Mouse (Mus musculus): ENCODE data around the gene Dnpep. TPM values are rescaled to one million over a fixed set of nuclear protein-coding genes. Genes with fewer than 3 reads are reported as not detected.

The Dnpep gene
- total and polyA plus RNA-seq, 3 experiments = 35.0 to 73.8 (median 50.4) TPM

DNA sequence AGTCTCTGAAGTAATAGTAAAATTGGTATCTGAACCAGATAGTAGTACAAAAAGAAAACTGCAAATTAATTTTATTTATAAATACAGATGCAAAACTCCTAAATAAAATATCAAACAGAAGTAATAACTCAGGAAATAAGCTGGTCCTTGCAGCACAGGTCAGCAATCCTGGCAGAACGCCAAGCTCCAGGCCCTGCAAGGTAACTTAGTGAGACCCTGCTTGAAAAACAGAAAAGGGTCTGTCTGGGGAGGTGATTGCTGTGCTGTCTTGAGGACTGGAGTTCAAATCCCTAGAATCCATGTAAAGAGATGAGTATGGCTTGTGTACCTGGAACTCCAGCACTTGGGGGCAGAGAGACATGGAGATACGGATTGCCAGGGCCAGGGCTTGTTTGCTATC lies 13.1 kb downstream of the Dnpep start:
- Histone ChIP-seq H3K4me2 (ENCODE audit: insufficient read depth, low read depth, poor library complexity, severe bottlenecking) (no peak overlapping the region), H3K4me3 (replicated peaks in 1 of 3; ENCODE audit: low read depth in 2 of 3, low read length in 2 of 3, poor library complexity in 1 of 3) (no peak overlapping the region), H3K36me3 (replicated peaks in 1 of 2; ENCODE audit: control insufficient read depth in 1 of 2, insufficient read depth in 1 of 2, low read length in 1 of 2) (peaks cover 15 to 22% of the 10 kb centered on the region in 2 experiments), H3K79me2 (replicated peaks; ENCODE audit: control insufficient read depth, extremely low read depth, insufficient read depth, poor library complexity, severe bottlenecking) (no peaks in the 10 kb centered on the region), H3K9ac (ENCODE audit: insufficient read depth, low read depth) (no peak overlapping the region), H3K4me1 (ENCODE audit: control insufficient read depth in 1 of 2, insufficient read depth in 2 of 2) (peaks cover 4 to 5% of the 10 kb centered on the region in 2 experiments; a peak in 2 of 4 replicates), H3K27ac (ENCODE audit: insufficient read depth, low read depth) (no peak overlapping the region), H3K27me3 (replicated peaks) (no peaks in the 10 kb centered on the region), H3K9me3 (replicated peaks; ENCODE audit: low read length) (no peaks in the 10 kb centered on the region)
- no peak for DNase-seq (ENCODE audit: extremely low read depth)
- in situ Hi-C loops (cut with MboI; ENCODE audit: low pct_ligation_motif_present, low pct_unique_long_range_greater_than_20kb, low sequenced_read_pairs) = no loop called here
- dilution Hi-C loops (cut with MboI; ENCODE audit: extremely low pct_ligation_motif_present, extremely low pct_unique_long_range_greater_than_20kb, low sequenced_read_pairs) = no loop called here
- TF ChIP-seq MXI1 (IDR thresholded peaks at IDR 0.05; ENCODE audit: low read depth, low read length) (no peak), MAZ (IDR thresholded peaks at IDR 0.05; ENCODE audit: low read depth, low read length) (no peak), NRF1 (IDR thresholded peaks at IDR 0.05; ENCODE audit: low read depth, low read length) (no peak), JUN (IDR thresholded peaks at IDR 0.05; ENCODE audit: insufficient read depth, low read depth, low read length) (no peak), IRF4 (IDR thresholded peaks at IDR 0.05; ENCODE audit: low read depth, low read length) (no peak), RCOR1 (conservative IDR thresholded peaks at IDR 0.05; ENCODE audit: low read depth, low read length) (no peak), BHLHE40 (IDR thresholded peaks at IDR 0.05; ENCODE audit: low read depth, low read length) (no peak), GABPA (IDR thresholded peaks at IDR 0.05; ENCODE audit: insufficient replicate concordance, low read depth, low read length) (no peak), JUND (conservative IDR thresholded peaks at IDR 0.05; ENCODE audit: low read depth, low read length) (no peak), MAX (IDR thresholded peaks at IDR 0.05; ENCODE audit: low read length) (no peak), ZMIZ1 (IDR thresholded peaks at IDR 0.05; ENCODE audit: low read depth, low read length) (no peak), CHD1 (IDR thresholded peaks at IDR 0.05; ENCODE audit: low read depth, low read length) (no peak), NELFE (IDR thresholded peaks at IDR 0.05; ENCODE audit: low read depth, low read length) (no peak), ZC3H11A (IDR thresholded peaks at IDR 0.05; ENCODE audit: low read depth, low read length) (no peak)

DNA sequence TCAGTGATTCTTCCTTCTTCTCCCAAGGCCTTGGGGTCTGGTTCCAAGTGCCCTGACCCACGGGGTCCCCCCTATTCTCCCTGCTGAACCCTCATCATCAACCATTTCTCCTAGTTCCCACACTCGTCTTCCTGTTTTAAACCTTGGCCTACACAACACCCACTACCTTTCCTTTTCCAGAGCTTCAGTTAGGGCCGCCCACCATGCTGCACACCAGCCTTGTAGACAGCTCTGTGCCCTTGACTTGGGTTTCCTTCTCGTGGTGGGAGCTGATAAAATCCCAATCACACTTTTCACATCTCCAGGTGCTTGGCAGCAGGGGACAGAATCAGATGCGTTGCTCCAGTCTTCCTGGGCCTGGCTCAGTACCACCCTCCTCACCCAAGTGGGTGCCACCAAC lies 23.5 kb downstream of the Dnpep start:
- Histone ChIP-seq H3K27me3 (replicated peaks) (peaks cover 25% of the 10 kb centered on the region), H3K79me2 (replicated peaks; ENCODE audit: control insufficient read depth, extremely low read depth, insufficient read depth, poor library complexity, severe bottlenecking) (no peaks in the 10 kb centered on the region), H3K4me2 (ENCODE audit: insufficient read depth, low read depth, poor library complexity, severe bottlenecking) (no peak overlapping the region), H3K27ac (ENCODE audit: insufficient read depth, low read depth) (no peak overlapping the region), H3K4me3 (replicated peaks in 1 of 3; ENCODE audit: low read depth in 2 of 3, low read length in 2 of 3, poor library complexity in 1 of 3) (no peak overlapping the region), H3K36me3 (replicated peaks in 1 of 2; ENCODE audit: control insufficient read depth in 1 of 2, insufficient read depth in 1 of 2, low read length in 1 of 2) (no peaks in the 10 kb centered on the region), H3K9ac (ENCODE audit: insufficient read depth, low read depth) (no peak overlapping the region), H3K4me1 (ENCODE audit: control insufficient read depth in 1 of 2, insufficient read depth in 2 of 2) (0 out of 4 replicates have a peak, but pooled peaks cover 0 to 4% of the 10 kb centered on the region in 2 experiments), H3K9me3 (replicated peaks; ENCODE audit: low read length) (no peaks in the 10 kb centered on the region)
- in situ Hi-C loops (cut with MboI; ENCODE audit: low pct_ligation_motif_present, low pct_unique_long_range_greater_than_20kb, low sequenced_read_pairs) (no loop called here), dilution Hi-C loops (cut with MboI; ENCODE audit: extremely low pct_ligation_motif_present, extremely low pct_unique_long_range_greater_than_20kb, low sequenced_read_pairs) (no loop called here)
- DNase-seq (ENCODE audit: extremely low read depth) = no peak
- no peak for TF ChIP-seq TCF12 (IDR thresholded peaks at IDR 0.05; ENCODE audit: low read depth, low read length)
- no peak for TF ChIP-seq MYC (IDR thresholded peaks at IDR 0.05; ENCODE audit: low read depth, low read length)
- TF ChIP-seq JUN (IDR thresholded peaks at IDR 0.05; ENCODE audit: insufficient read depth, low read depth, low read length) = no peak
- no peak for TF ChIP-seq USF2 (conservative IDR thresholded peaks at IDR 0.05; ENCODE audit: low read depth, low read length)
- TF ChIP-seq JUND (conservative IDR thresholded peaks at IDR 0.05; ENCODE audit: low read depth, low read length) = no peak
- TF ChIP-seq MXI1 (IDR thresholded peaks at IDR 0.05; ENCODE audit: low read depth, low read length) = no peak
- TF ChIP-seq USF1 (IDR thresholded peaks at IDR 0.05; ENCODE audit: low read depth, low read length) = no peak
- no peak for TF ChIP-seq MEF2A (IDR thresholded peaks at IDR 0.05; ENCODE audit: borderline replicate concordance, low read depth, low read length)
- TF ChIP-seq IRF4 (IDR thresholded peaks at IDR 0.05; ENCODE audit: low read depth, low read length) = no peak
- no peak for TF ChIP-seq UBTF (IDR thresholded peaks at IDR 0.05; ENCODE audit: low read depth, low read length)
- no peak for TF ChIP-seq ELF1 (IDR thresholded peaks at IDR 0.05; ENCODE audit: low read depth, low read length)
- no peak for TF ChIP-seq POLR2AphosphoS2 (IDR thresholded peaks at IDR 0.05; ENCODE audit: low read depth, low read length)
- TF ChIP-seq RAD21 (IDR thresholded peaks at IDR 0.05; ENCODE audit: low read depth, low read length) = no peak
- no peak for TF ChIP-seq MAZ (IDR thresholded peaks at IDR 0.05; ENCODE audit: low read depth, low read length)
- no peak for TF ChIP-seq E2F4 (IDR thresholded peaks at IDR 0.05; ENCODE audit: insufficient replicate concordance, low read depth, low read length)
- no peak for TF ChIP-seq BHLHE40 (IDR thresholded peaks at IDR 0.05; ENCODE audit: low read depth, low read length)
- TF ChIP-seq ZMIZ1 (IDR thresholded peaks at IDR 0.05; ENCODE audit: low read depth, low read length) = no peak
- TF ChIP-seq ETS1 (conservative IDR thresholded peaks at IDR 0.05; ENCODE audit: low read depth, low read length) = no peak
